Mouse (Mus musculus) cerebellum, adult 11 months (tissue): ENCODE results near the gene Ift52.

Experiments used
- DNase-seq: peaks from one replicate; pipeline ENCODE4 v3.0.0; 2022

Ift52 gene

DNA sequence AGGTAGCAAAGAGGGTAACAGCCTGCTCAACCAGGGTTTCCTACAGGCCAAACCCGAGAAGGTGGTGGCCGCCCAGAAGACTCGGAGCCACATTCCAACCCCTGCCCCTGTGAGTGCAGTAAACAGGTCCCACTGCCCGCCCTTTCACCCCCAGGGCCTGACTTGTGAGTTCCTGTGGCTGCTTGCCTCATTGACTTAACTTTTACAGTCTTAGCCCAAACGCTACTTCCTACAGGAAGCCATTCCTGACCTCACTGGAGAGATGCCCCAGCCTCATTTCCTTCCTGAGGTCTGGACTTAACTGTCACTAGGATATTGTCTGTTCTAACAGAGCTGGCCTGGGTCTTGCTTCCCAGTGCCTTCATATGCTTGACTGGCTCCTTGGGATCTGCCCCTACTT, 65.4 kb downstream of the Ift52 start:
- no peak for DNase-seq

DNA sequence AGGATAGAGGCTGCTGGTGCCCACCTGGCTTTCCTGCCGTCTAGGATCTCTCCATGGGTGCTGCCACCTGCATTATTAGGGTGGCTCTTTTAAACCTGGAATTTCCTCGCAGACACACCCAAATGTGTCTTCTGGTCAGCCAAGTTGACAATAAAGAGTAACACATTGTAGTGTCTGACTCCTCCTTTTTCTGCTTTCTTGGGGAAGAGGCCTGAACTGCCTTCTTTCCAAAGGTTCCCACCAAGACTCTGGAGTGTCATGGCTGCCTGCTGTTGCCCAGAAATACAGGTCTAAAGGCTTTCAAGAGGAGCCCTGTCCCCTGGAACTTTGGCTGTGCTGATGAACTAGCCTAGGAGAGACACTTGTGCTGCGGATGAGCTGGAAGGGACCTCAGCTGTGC, 67.4 kb downstream of the Ift52 start:
- no peak for DNase-seq

DNA sequence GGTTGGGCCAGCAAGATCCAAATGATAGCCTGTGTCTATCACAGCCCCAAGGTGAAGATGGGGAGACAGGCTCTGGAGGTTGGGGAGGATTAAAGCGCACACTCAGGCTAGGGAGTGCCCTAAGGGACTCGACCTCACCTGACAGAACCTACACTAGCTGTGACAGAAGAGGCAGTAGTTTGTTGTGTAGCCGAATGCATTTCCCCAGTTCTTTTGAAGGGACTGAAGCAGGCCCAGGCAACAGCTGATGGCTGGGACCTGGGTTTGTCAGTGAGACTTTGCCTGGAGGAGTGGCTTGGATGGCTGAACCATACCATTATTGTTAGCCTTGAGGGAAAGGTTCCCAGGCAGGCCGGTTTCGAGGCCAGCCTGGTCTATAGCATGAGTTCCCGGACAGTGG, 67.9 kb downstream of the Ift52 start:
- no peak for DNase-seq

DNA sequence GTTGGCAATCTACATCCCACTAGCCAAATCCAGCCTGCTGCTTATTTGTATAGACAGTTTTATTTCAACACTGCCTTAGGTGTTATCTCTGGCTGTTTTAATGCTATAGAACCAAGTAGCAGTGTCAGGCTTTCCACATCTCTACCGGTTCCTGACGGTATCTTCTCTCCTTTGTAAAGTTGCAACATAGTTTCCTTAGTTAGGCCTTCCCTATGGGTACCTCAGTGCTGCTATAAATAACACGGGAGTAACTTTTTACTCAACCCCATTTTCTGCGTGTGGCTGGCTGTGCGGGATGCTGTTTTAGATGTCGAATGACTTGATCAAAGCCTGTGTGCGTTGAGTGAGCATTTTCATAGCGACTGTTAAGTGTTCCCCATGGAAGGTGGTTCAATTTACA, 69.4 kb downstream of the Ift52 start:
- no peak for DNase-seq

DNA sequence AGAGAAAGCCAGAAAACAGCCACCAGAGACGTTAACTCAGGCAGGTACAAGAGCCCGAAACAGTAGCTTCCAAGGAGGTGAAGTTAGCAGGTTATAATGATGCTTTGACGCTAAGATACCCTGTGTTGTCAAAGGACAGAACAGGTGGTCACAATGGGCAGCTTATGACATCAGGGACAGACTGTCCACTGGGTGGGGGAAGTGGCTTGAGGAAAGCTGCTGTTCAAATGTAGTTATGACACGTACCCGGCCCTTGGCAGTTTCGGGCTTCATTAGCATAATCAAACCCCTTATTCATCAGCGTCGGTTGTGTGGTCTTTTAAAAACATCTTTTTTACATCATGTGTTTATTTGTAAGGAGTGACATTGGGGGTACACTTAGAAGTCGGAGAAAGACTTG, 70.6 kb downstream of the Ift52 start, which contains the start of gene Gtsf1l:
Gtsf1l (minus strand) TSS at position 128 of the 400 bp plus-strand sequence.
- DNase-seq = no peak

DNA sequence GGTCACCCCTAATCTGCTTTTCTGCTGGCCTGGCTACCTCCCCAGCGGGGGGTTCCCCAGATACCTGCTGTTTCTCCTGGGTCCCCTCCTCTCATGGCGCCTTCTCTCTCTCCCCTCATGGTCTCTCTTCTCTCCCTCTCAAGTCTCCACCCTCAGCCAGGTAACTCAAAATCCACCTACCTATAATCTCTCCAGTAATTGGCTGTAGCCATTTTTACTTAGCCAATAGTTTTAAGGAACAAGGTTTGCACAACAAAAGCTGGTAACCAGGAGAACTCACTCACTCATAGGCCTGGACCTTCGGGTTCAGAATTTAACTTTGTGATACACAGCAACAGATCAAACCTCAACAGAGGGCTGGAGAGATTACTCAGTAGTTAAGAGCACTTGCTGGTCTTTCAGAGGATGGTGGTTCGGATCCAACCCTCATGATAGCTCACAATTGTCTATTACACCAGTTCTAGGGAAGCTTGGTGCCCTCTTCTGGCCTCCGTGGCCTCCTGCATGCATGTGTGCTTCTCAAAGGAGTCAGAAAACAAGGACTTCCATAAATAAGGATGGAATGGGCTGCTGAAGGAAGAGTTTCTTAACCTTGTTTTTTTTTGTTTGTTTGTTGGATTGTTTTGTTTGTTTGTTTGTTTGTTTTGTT, 72.4 kb downstream of the Ift52 start:
- DNase-seq = no peak

DNA sequence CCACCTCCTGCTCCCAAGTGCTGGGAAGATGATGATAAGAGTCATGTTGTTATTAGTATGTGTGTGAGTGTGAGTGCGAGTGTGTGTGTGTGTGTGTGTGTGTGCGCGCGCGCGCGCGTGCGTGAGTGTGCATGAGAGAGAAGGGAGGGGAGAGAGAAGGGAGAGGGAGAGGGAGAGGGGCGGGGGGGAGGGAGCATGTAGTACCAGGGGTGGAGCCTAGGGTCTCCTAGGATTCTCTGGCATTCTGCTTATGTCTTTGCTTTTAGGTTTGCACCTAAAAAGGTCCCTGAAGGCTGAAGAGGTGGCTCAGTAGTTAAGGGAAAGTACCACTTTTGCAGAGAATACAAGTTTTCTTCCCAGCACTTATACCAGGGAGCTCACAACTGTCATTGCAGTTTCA, 77.8 kb downstream of the Ift52 start:
- DNase-seq = no peak
